Mouse (Mus musculus) kidney, adult 2 months (tissue): ENCODE data around the gene Tmem9. TPM values are rescaled to one million over a fixed set of nuclear protein-coding genes. Genes with fewer than 3 reads are reported as not detected.

ENCODE experiments used
- DNase-seq: peaks from one replicate; pipeline ENCODE4 v3.0.0; 2021
- H3K27ac ChIP-seq: fragments of 200-500 bp; 2 replicates; pipeline ENCODE4 v1.5.1; 2012; ENCODE audit warnings: low read depth, low read length, control low read depth, inconsistent platforms; ENCODE audit not compliant: insufficient read depth
- H3K27me3 ChIP-seq: fragments of 200-500 bp; replicated peaks from 2 replicates; pipeline ENCODE4 v1.6.1; 2012; ENCODE audit warnings: mild to moderate bottlenecking, moderate library complexity, low read length, inconsistent platforms; ENCODE audit not compliant: control insufficient read depth, insufficient read depth
- H3K36me3 ChIP-seq: fragments of 200-500 bp; 2 replicates; pipeline ENCODE4 v1.6.1; 2012; ENCODE audit warnings: mild to moderate bottlenecking, moderate library complexity, low read length, inconsistent platforms; ENCODE audit not compliant: control insufficient read depth, insufficient read depth
- H3K4me1 ChIP-seq: fragments of 200-500 bp; 2 replicates; pipeline ENCODE4 v1.6.1; 2011; ENCODE audit warnings: low read length; ENCODE audit not compliant: control insufficient read depth, insufficient read depth
- H3K4me3 ChIP-seq: fragments of 200-500 bp; 2 replicates; pipeline ENCODE4 v1.5.1; 2011; ENCODE audit warnings: mild to moderate bottlenecking, low read depth, low read length, control low read depth; ENCODE audit not compliant: insufficient read depth
- CTCF ChIP-seq: fragments of 200-500 bp; conservative IDR thresholded peaks from 2 replicates; pipeline ENCODE4 v1.5.1; 2011; ENCODE audit warnings: low read depth, mild to moderate bottlenecking, control low read depth, low read length, moderate library complexity, mixed read lengths; ENCODE audit not compliant: insufficient read depth, insufficient read length
- POLR2A ChIP-seq: fragments of 200-500 bp; IDR thresholded peaks from one replicate; pipeline ENCODE4 v1.6.1; 2011; ENCODE audit warnings: low read depth, low read length, control low read depth
- WGBS: fragments of 180-500 bp; shearing (Covaris S2); methylation state at CpG from one replicate; pipeline ENCODE4 v1.1.7; 2018; 5-methylcytosine and 5-hydroxymethylcytosine counted together
- polyA plus RNA-seq: library from polyadenylated mRNA; depleted of rRNA; stranded (reverse); fragments of >200 nt; gene quantifications from 2 replicates; pipeline ENCODE4 v1.2.3, GENCODE M21; 2012

The Tmem9 gene
- polyA plus RNA-seq, 1 experiment: 139 TPM

GRCm38 (mm10) chr1:135984105-135984504, 23.8 kb upstream of the Tmem9 start:
- Histone ChIP-seq H3K4me1 (no peaks in the 10 kb centered on the region), H3K4me3 (no peak overlapping the region), H3K36me3 (no peaks in the 10 kb centered on the region), H3K27me3 (no peaks in the 10 kb centered on the region), H3K27ac (no peak overlapping the region)
- 20% methylated on average over 5 of the region's 5 CpGs for WGBS
- peak; percentile 8 for DNase-seq
- TF ChIP-seq CTCF (no peak), POLR2A (no peak)

- DNase-seq: no peak
These were observed 18.1 kb upstream of the Tmem9 start for GRCm38 (mm10) chr1:135989876-135990275.

GRCm38 (mm10) chr1:135993470-135993869, 14.5 kb upstream of the Tmem9 start:
- TF ChIP-seq CTCF (no peak), POLR2A (no peak)
- Histone ChIP-seq H3K4me3 (no peak overlapping the region), H3K36me3 (no peaks in the 10 kb centered on the region), H3K27me3 (no peaks in the 10 kb centered on the region), H3K27ac (no peak overlapping the region), H3K4me1 (no peaks in the 10 kb centered on the region)
- WGBS: 61% methylated on average over 4 of the region's 4 CpGs
- peak; percentile 66 for DNase-seq

More at GRCm38 (mm10) chr1:135989876-135990275, 18.1 kb upstream of the Tmem9 start:
- H3K27me3 ChIP-seq: no peaks in the 10 kb centered on the region
- TF ChIP-seq POLR2A: no peak
- TF ChIP-seq CTCF: no peak
- no peaks in the 10 kb centered on the region for H3K4me1 ChIP-seq
- H3K27ac ChIP-seq: no peak overlapping the region
- H3K36me3 ChIP-seq: no peaks in the 10 kb centered on the region
- no peak overlapping the region for H3K4me3 ChIP-seq

GRCm38 (mm10) chr1:135997537-135997936, 10.4 kb upstream of the Tmem9 start:
- no peak for DNase-seq
- H3K36me3 ChIP-seq: no peaks in the 10 kb centered on the region
- TF ChIP-seq POLR2A: no peak
- no peak for TF ChIP-seq CTCF
- no peak overlapping the region for H3K27ac ChIP-seq
- H3K4me1 ChIP-seq: peaks cover 4% of the 10 kb centered on the region; the same call in 1 of the 2 replicates
- H3K27me3 ChIP-seq: no peaks in the 10 kb centered on the region
- H3K4me3 ChIP-seq: no peak overlapping the region
- 55% methylated on average over 7 of the region's 7 CpGs for WGBS

- WGBS: 66% methylated on average over 8 of the region's 8 CpGs
- no peak for DNase-seq
- Histone ChIP-seq H3K4me1 (peaks cover 4% of the 10 kb centered on the region; the same call in 1 of the 2 replicates), H3K36me3 (no peaks in the 10 kb centered on the region), H3K27me3 (no peaks in the 10 kb centered on the region), H3K4me3 (no peak overlapping the region), H3K27ac (no peak overlapping the region)
- TF ChIP-seq POLR2A (no peak), CTCF (no peak)
These were observed 8.1 kb upstream of the Tmem9 start for GRCm38 (mm10) chr1:135999720-136000287.

GRCm38 (mm10) chr1:136001438-136001837, 6.5 kb upstream of the Tmem9 start:
- WGBS: 64% methylated on average over 2 of the region's 2 CpGs
- DNase-seq: peak; percentile 81
- no peak for TF ChIP-seq POLR2A
- TF ChIP-seq CTCF: no peak
- Histone ChIP-seq H3K4me1 (peaks cover 4% of the 10 kb centered on the region; the same call in 1 of the 2 replicates), H3K36me3 (no peaks in the 10 kb centered on the region), H3K27me3 (no peaks in the 10 kb centered on the region), H3K27ac (peak overlapping the region; percentile 56; the same call in 1 of the 2 replicates), H3K4me3 (no peak overlapping the region)

GRCm38 (mm10) chr1:136006292-136006748, 1.6 kb upstream of the Tmem9 start, which contains the start of gene Igfn1:
Gene Igfn1 (minus strand): TSS chr1:136006342.
- H3K36me3 ChIP-seq: no peaks in the 10 kb centered on the region
- 88% methylated on average over 3 of the region's 3 CpGs for WGBS
- no peak for TF ChIP-seq CTCF
- TF ChIP-seq POLR2A: no peak
- peak within 1 kb of the TSS; percentile 65; the same call in 1 of the 2 replicates for H3K4me3 ChIP-seq
- no peak for DNase-seq
- H3K27ac ChIP-seq: no peak within 1 kb of the TSS
- H3K27me3 ChIP-seq: no peaks in the 10 kb centered on the region
- H3K4me1 ChIP-seq: peaks cover 6% of the 10 kb centered on the region; the same call in 1 of the 2 replicates
